Mouse (Mus musculus) erythroblast, embryonic 14.5 days (primary cell): ENCODE measurements around the gene Kcng3. TPM values are rescaled to one million over a fixed set of nuclear protein-coding genes. Genes with fewer than 3 reads are reported as not detected.

Experiments used
- H3K27me3 ChIP-seq: 2 replicates; pipeline ENCODE4 v1.6.1; 2012; ENCODE audit warnings: inconsistent platforms; ENCODE audit not compliant: control insufficient read depth
- H3K36me3 ChIP-seq: 2 replicates; pipeline ENCODE4 v1.6.1; 2012; ENCODE audit warnings: mild to moderate bottlenecking, inconsistent platforms; ENCODE audit not compliant: control insufficient read depth
- H3K4me1 ChIP-seq: 2 replicates; pipeline ENCODE4 v1.6.1; 2012; ENCODE audit warnings: inconsistent platforms; ENCODE audit not compliant: control insufficient read depth
- H3K4me3 ChIP-seq: replicated peaks from 2 replicates; pipeline ENCODE3; 2012; ENCODE audit warnings: moderate library complexity, mild to moderate bottlenecking, inconsistent platforms
- H3K9me3 ChIP-seq: 2 replicates; pipeline ENCODE4 v1.6.1; 2012; ENCODE audit warnings: low read length, inconsistent platforms, mixed read lengths; ENCODE audit not compliant: control insufficient read depth
- GATA1 ChIP-seq: IDR thresholded peaks from 2 replicates; pipeline ENCODE4 v1.6.1; 2012; ENCODE audit warnings: low read length, inconsistent platforms, mixed read lengths
- TAL1 ChIP-seq: IDR thresholded peaks from 3 replicates; pipeline ENCODE4 v1.6.1; 2012; ENCODE audit warnings: low read length, inconsistent platforms, mixed read lengths
- polyA plus RNA-seq: library from polyadenylated mRNA; stranded (reverse); fragments of >175 nt; gene quantifications from 2 replicates; pipeline ENCODE4 v1.2.3, GENCODE M21; 2012

Gene Kcng3
- polyA plus RNA-seq, 1 experiment = not detected

DNA sequence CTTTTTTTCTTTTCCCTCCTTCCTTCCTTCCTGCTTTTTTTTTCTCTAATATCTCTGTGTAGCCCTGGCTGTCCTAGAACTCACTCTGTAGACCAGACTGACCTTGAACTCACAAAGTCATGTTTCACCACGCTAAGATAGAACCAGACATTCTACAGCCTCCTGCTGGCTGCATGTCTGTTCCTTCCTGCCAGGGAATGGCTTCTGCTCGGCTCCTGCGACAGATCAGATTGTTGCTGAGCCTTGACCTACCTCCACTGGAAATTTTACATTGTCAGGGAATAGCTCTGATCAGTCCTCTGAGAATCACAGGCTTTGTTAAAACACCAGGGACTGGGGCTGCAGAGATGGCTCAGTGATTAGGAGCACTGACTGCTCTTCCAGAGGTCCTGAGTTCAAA lies 24.0 kb upstream of the Kcng3 start:
- Histone ChIP-seq H3K27me3 (no peaks in the 10 kb centered on the region), H3K4me3 (no peak overlapping the region), H3K36me3 (peaks cover 10% of the 10 kb centered on the region), H3K4me1 (peaks cover 82% of the 10 kb centered on the region), H3K9me3 (peaks cover 11% of the 10 kb centered on the region)
- no peak for TF ChIP-seq GATA1
- TF ChIP-seq TAL1 = no peak

DNA sequence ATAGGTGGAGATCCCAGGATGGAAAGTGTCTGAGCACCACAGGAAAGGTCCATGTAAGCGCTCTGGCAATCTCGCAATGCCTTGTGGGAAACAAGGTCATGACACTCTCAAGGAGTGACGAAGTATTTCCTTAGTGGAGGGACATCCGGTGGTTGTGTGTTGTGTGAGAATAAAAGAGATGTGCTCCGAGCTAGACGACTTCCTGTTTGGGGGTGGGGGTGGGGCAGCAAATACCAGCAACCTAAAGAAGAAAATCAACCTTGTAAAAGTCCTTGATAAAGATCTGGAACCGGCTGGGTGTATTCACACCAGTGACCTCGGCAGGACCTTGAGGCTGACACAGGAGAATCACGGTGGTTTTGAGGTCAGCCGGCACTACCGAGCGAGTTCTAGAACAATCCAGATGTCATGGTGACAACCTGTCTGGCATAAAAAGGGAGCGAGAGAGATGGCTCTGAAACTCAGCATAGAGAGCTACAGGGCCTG lies 23.0 kb upstream of the Kcng3 start:
- H3K36me3 ChIP-seq = peaks cover 2% of the 10 kb centered on the region; the same call in 1 of the 2 replicates
- no peak overlapping the region for H3K4me3 ChIP-seq
- H3K27me3 ChIP-seq = no peaks in the 10 kb centered on the region
- TF ChIP-seq TAL1 (no peak), GATA1 (no peak)
- H3K9me3 ChIP-seq = peaks cover 7% of the 10 kb centered on the region
- H3K4me1 ChIP-seq = peaks cover 82% of the 10 kb centered on the region

DNA sequence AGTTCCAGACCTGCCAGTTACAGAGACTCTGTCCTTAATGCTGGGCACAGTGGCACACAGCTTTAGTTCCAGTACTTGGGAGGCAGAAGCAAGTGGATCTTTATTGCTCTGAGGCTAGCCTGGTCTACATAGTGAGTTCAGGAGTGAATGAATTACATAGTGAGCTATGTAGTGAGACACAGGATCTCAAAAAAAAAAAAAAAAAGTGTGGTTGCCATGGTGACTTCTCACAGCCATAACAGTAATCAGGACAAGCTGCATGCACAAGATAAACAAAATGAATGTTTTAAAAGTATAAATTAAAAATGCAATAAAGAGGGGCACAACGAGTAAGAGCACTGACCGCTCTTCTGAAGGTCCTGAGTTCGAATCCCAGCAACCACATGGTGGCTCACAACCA lies 21.9 kb upstream of the Kcng3 start:
- Histone ChIP-seq H3K4me1 (peaks cover 77% of the 10 kb centered on the region), H3K9me3 (peaks cover 6% of the 10 kb centered on the region; the same call in 1 of the 2 replicates), H3K36me3 (peaks cover 2% of the 10 kb centered on the region; the same call in 1 of the 2 replicates), H3K27me3 (no peaks in the 10 kb centered on the region), H3K4me3 (no peak overlapping the region)
- TF ChIP-seq TAL1 = no peak
- TF ChIP-seq GATA1 = no peak

DNA sequence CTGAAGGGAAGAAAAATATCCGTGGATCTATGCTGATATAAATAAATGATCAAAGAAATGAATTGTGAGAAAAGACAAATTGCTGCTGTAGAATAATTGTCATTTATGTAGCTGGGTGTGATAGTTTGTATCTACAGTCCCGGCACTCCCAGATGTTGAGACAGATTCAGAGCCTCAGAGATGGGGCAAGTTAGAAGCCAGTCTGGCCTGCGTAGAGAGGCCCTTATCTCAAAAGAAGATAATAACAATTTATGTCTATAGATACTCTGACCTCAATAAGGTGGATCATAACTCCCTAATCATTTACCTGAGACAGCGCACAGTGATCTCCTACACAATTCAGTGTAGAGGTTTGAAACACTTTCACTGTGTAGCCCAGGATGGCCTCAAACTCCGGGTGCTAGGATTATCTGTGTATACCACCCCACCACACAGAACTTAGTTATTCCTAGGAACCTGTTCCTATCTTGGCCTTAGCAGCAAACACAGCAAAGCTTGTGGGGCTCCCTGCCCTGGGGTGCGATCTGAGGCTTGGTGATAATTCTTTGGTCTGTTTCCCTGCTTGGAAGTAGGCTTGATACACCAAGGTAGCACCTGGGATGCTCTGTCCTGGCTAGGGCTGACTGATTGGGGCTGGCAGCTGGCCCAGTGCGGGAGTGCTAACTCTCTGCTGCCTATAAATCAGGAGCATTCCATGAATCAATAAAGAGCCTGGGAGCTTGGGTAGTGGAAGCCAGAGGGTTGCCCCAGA lies 19.4 kb upstream of the Kcng3 start:
- H3K4me3 ChIP-seq = no peak overlapping the region
- no peak for TF ChIP-seq GATA1
- TF ChIP-seq TAL1 = no peak; the same call in 2 of the 3 replicates
- H3K36me3 ChIP-seq = peaks cover 2% of the 10 kb centered on the region; the same call in 1 of the 2 replicates
- peaks cover 6% of the 10 kb centered on the region; the same call in 1 of the 2 replicates for H3K9me3 ChIP-seq
- peaks cover 69% of the 10 kb centered on the region for H3K4me1 ChIP-seq
- no peaks in the 10 kb centered on the region for H3K27me3 ChIP-seq

DNA sequence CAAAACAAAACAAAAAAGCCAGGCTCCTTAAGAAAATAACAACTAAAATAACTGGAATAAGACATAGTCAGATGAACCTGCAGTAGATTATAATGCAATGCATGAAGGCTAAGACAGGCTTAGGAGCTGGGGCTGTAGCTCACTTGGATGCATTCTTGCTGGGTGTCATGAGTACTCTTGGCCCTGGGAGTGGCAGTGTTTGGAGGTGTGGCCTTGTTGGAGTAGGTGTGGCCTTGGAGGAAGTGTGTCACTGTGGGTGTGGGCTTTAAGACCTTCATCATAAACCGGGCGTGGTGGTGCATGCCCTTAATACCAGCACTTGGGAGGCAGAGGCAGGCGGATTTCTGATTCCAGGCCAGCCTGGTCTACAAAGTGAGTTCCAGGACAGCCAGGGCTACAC lies 18.3 kb upstream of the Kcng3 start:
- Histone ChIP-seq H3K9me3 (peaks cover 6% of the 10 kb centered on the region; the same call in 1 of the 2 replicates), H3K27me3 (no peaks in the 10 kb centered on the region), H3K36me3 (peaks cover 2% of the 10 kb centered on the region; the same call in 1 of the 2 replicates), H3K4me1 (peaks cover 67% of the 10 kb centered on the region), H3K4me3 (no peak overlapping the region)
- TF ChIP-seq TAL1 = no peak
- no peak for TF ChIP-seq GATA1

DNA sequence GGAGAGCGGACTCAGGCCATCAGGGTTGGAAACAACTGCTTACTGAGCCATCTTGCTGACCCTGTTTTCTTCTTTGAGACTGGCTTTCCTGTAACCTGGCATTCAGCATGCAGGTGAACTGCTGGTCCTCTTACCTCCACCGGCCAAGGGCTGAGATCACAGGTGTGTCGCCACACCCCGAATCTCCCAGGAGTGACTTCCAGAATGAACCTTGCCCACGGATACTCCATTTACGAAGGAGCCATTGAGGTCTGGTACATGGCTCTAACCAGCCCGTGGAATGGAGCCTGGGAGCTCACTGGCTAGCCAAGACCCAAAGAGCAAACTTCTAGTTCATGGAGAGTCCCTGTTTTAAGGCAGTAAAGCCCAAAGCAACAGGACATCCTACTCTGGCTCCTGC lies 15.7 kb upstream of the Kcng3 start:
- peaks cover 49% of the 10 kb centered on the region for H3K4me1 ChIP-seq
- no peak overlapping the region for H3K4me3 ChIP-seq
- peaks cover 6% of the 10 kb centered on the region; the same call in 1 of the 2 replicates for H3K9me3 ChIP-seq
- H3K27me3 ChIP-seq = no peaks in the 10 kb centered on the region
- TF ChIP-seq GATA1 = no peak
- TF ChIP-seq TAL1 = no peak
- peaks cover 2% of the 10 kb centered on the region; the same call in 1 of the 2 replicates for H3K36me3 ChIP-seq

DNA sequence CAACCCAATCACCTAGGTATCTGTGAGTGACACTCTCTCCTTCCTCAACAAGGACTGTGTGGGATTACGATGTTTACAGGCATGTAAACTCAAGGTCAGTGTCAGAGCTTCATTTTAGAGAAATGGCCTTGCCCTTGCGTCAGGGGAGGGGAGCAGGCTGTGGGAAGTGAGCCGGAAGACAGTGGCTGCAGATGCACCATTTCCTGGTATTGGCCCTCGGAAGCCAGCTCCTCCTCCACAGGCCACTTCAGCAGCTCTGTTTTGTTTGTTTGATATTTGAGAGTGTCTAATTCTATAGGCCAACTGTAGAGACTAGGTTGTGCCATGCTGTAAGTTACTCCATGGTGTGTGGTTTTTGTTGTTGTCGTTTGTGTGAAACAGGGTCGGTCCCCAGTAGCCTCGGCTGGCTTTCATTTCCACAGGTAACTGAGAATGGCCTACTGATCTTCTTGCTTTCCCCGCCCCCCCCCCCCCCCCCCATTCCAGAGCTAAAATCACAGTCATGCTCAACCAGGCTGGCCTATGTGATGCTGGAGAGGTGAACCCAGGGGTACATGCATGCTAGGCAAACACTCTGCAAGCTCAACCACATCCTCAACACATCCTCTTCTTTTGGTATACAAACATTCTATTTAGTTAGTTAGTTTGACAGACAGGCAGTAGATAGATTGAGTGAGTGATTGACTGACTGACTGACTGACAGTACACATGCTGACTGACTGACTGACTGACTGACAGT lies 14.9 kb upstream of the Kcng3 start:
- TF ChIP-seq TAL1 (no peak), GATA1 (no peak)
- Histone ChIP-seq H3K4me1 (peaks cover 40% of the 10 kb centered on the region), H3K36me3 (peaks cover 2% of the 10 kb centered on the region; the same call in 1 of the 2 replicates), H3K4me3 (no peak overlapping the region), H3K9me3 (peaks cover 6% of the 10 kb centered on the region; the same call in 1 of the 2 replicates), H3K27me3 (no peaks in the 10 kb centered on the region)

DNA sequence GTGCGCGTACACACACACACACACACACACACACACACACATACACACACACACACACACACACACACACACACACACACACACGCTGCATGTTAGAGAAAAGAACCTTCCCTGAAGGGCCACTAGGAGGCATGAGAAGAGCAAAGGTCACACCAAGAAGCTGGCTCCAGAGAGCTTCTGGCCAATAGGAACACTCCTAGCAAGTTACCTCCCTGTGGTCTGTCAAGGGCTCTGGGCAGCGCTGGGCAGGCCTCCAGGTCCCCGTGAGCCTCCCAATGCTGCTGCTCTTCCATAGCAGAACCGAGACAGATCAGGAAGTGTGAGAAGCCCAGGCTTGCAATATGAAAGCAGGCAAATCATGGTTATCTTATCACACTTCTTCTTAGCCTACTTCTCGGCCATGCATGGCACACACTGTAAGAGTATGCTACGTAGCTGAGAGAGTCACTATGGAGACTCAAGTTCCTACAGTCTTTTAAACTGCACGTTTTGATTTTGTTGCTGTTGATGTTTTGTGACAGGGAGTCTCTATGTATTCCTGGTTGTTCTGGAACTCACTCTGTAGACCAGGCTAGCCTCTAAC lies 13.6 kb upstream of the Kcng3 start:
- no peaks in the 10 kb centered on the region; the same call in 1 of the 2 replicates for H3K36me3 ChIP-seq
- H3K4me1 ChIP-seq = peaks cover 39% of the 10 kb centered on the region
- TF ChIP-seq TAL1 (no peak), GATA1 (no peak)
- H3K4me3 ChIP-seq = peak overlapping the region; percentile 24
- no peaks in the 10 kb centered on the region for H3K27me3 ChIP-seq
- peaks cover 3% of the 10 kb centered on the region; the same call in 1 of the 2 replicates for H3K9me3 ChIP-seq
